Mouse (Mus musculus) neural tube, embryonic 13.5 days (tissue): ENCODE data around the gene Kdelr3. TPM values are rescaled to one million over a fixed set of nuclear protein-coding genes. Genes with fewer than 3 reads are reported as not detected.
A peak's percentile ranks its signal among the peaks of the same experiment; 100 is the strongest.

ENCODE experiments used
- ATAC-seq: fragments of 200-750 bp; cut with Nextera tagmentation; 2 replicates; pipeline ENCODE4 v1.8.0; 2017; ENCODE audit warnings: low read depth, mild to moderate bottlenecking, moderate TSS enrichment, moderate library complexity
- H3K27ac ChIP-seq: fragments of 300-500 bp; sonication (generic); replicated peaks from 2 replicates; pipeline ENCODE4 v1.5.1; 2015; ENCODE audit warnings: moderate library complexity, mild to moderate bottlenecking, inconsistent platforms
- H3K27me3 ChIP-seq: fragments of 300-500 bp; sonication (generic); 2 replicates; pipeline ENCODE4 v1.6.1; 2015; ENCODE audit warnings: mild to moderate bottlenecking, inconsistent platforms
- H3K36me3 ChIP-seq: fragments of 300-500 bp; sonication (generic); 2 replicates; pipeline ENCODE4 v1.6.1; 2015; ENCODE audit warnings: mild to moderate bottlenecking, inconsistent platforms
- H3K4me1 ChIP-seq: fragments of 300-500 bp; sonication (generic); replicated peaks from 2 replicates; pipeline ENCODE4 v1.6.1; 2015; ENCODE audit warnings: inconsistent platforms
- H3K4me2 ChIP-seq: fragments of 300-500 bp; sonication (generic); 2 replicates; pipeline ENCODE4 v1.6.1; 2015; ENCODE audit warnings: inconsistent platforms, mild to moderate bottlenecking, moderate library complexity
- H3K4me3 ChIP-seq: fragments of 300-500 bp; sonication (generic); 2 replicates; pipeline ENCODE4 v1.5.1; 2015; ENCODE audit warnings: mild to moderate bottlenecking, inconsistent platforms
- H3K9ac ChIP-seq: fragments of 300-500 bp; sonication (generic); 2 replicates; pipeline ENCODE4 v1.6.1; 2015; ENCODE audit warnings: moderate library complexity, mild to moderate bottlenecking, inconsistent platforms
- H3K9me3 ChIP-seq: fragments of 300-500 bp; sonication (generic); 2 replicates; pipeline ENCODE4 v1.6.1; 2016; ENCODE audit warnings: inconsistent platforms
- WGBS: fragments of 180-500 bp; shearing (Covaris S2); methylation state at CpG from one replicate; pipeline ENCODE4 v1.1.7; 2015; 5-methylcytosine and 5-hydroxymethylcytosine counted together
- polyA plus RNA-seq: library from polyadenylated mRNA; unstranded; fragments of >200 nt; fragmentation: Nextera tagmentation; extraction: Ambion mirVana; gene quantifications from 2 replicates; pipeline ENCODE4 v1.2.1, GENCODE M21; 2015

Gene Kdelr3
- polyA plus RNA-seq, 1 experiment from 2014 or later = 16.6 TPM

GRCm38 (mm10) chr15:79517710-79518109 lies 1.5 kb downstream of the Kdelr3 start:
- Histone ChIP-seq H3K4me3 (peak overlapping the region; percentile 46; the same call in 1 of the 2 replicates), H3K9ac (no peak overlapping the region), H3K27me3 (peaks cover 65% of the 10 kb centered on the region), H3K4me2 (peak overlapping the region; percentile 73), H3K4me1 (peaks cover 27% of the 10 kb centered on the region), H3K36me3 (no peaks in the 10 kb centered on the region), H3K9me3 (no peaks in the 10 kb centered on the region), H3K27ac (no peak overlapping the region)
- ATAC-seq = no peak
- 48% methylated on average over 4 of the region's 4 CpGs for WGBS

GRCm38 (mm10) chr15:79518571-79518970 lies 2.4 kb downstream of the Kdelr3 start:
- H3K4me2 ChIP-seq = no peak overlapping the region
- ATAC-seq = no peak
- H3K27ac ChIP-seq = no peak overlapping the region
- H3K4me3 ChIP-seq = no peak overlapping the region
- H3K36me3 ChIP-seq = no peaks in the 10 kb centered on the region
- peaks cover 27% of the 10 kb centered on the region for H3K4me1 ChIP-seq
- no peaks in the 10 kb centered on the region for H3K9me3 ChIP-seq
- no peak overlapping the region for H3K9ac ChIP-seq
- peaks cover 58% of the 10 kb centered on the region for H3K27me3 ChIP-seq
- WGBS = 78% methylated on average over 3 of the region's 3 CpGs

GRCm38 (mm10) chr15:79519400-79520220 lies 3.4 kb downstream of the Kdelr3 start:
- no peak for ATAC-seq
- Histone ChIP-seq H3K9ac (no peak overlapping the region), H3K9me3 (no peaks in the 10 kb centered on the region), H3K4me1 (peaks cover 21% of the 10 kb centered on the region), H3K27ac (no peak overlapping the region), H3K36me3 (no peaks in the 10 kb centered on the region), H3K4me2 (no peak overlapping the region), H3K27me3 (peaks cover 47% of the 10 kb centered on the region), H3K4me3 (no peak overlapping the region)
- WGBS = 42% methylated on average over 16 of the region's 16 CpGs

GRCm38 (mm10) chr15:79525564-79525963 lies 9.4 kb downstream of the Kdelr3 start:
- Histone ChIP-seq H3K27ac (no peak overlapping the region), H3K9ac (no peak overlapping the region), H3K9me3 (no peaks in the 10 kb centered on the region), H3K4me1 (no peaks in the 10 kb centered on the region), H3K4me2 (no peak overlapping the region), H3K27me3 (no peaks in the 10 kb centered on the region), H3K4me3 (no peak overlapping the region), H3K36me3 (peaks cover 47% of the 10 kb centered on the region)
- 90% methylated on average over 5 of the region's 5 CpGs for WGBS
- ATAC-seq = no peak

GRCm38 (mm10) chr15:79525979-79526768 lies 10.0 kb downstream of the Kdelr3 start:
- ATAC-seq = no peak
- Histone ChIP-seq H3K36me3 (peaks cover 53% of the 10 kb centered on the region), H3K27ac (no peak overlapping the region), H3K4me3 (no peak overlapping the region), H3K4me2 (no peak overlapping the region), H3K27me3 (no peaks in the 10 kb centered on the region), H3K9me3 (no peaks in the 10 kb centered on the region), H3K9ac (no peak overlapping the region), H3K4me1 (no peaks in the 10 kb centered on the region)
- 67% methylated on average over 9 of the region's 9 CpGs for WGBS

GRCm38 (mm10) chr15:79527192-79527591 lies 11.0 kb downstream of the Kdelr3 start:
- no peak overlapping the region for H3K9ac ChIP-seq
- ATAC-seq = no peak
- H3K27me3 ChIP-seq = no peaks in the 10 kb centered on the region
- H3K4me2 ChIP-seq = no peak overlapping the region
- no peaks in the 10 kb centered on the region for H3K4me1 ChIP-seq
- H3K27ac ChIP-seq = no peak overlapping the region
- H3K9me3 ChIP-seq = no peaks in the 10 kb centered on the region
- H3K4me3 ChIP-seq = no peak overlapping the region
- H3K36me3 ChIP-seq = peaks cover 63% of the 10 kb centered on the region
- WGBS = 84% methylated on average over 4 of the region's 4 CpGs

- WGBS = 81% methylated on average over 5 of the region's 5 CpGs
- H3K27ac ChIP-seq = no peak overlapping the region
- H3K36me3 ChIP-seq = peaks cover 72% of the 10 kb centered on the region
- H3K4me1 ChIP-seq = no peaks in the 10 kb centered on the region
- H3K9me3 ChIP-seq = no peaks in the 10 kb centered on the region
- no peak overlapping the region for H3K4me2 ChIP-seq
- H3K4me3 ChIP-seq = no peak overlapping the region
- H3K27me3 ChIP-seq = no peaks in the 10 kb centered on the region
- H3K9ac ChIP-seq = no peak overlapping the region
- ATAC-seq = no peak
These were observed 11.9 kb downstream of the Kdelr3 start for GRCm38 (mm10) chr15:79527991-79528639.

GRCm38 (mm10) chr15:79529935-79530334 lies 13.7 kb downstream of the Kdelr3 start:
- 79% methylated on average over 7 of the region's 7 CpGs for WGBS
- no peak for ATAC-seq
- H3K4me2 ChIP-seq = no peak overlapping the region
- H3K9ac ChIP-seq = no peak overlapping the region
- no peaks in the 10 kb centered on the region for H3K27me3 ChIP-seq
- no peaks in the 10 kb centered on the region for H3K9me3 ChIP-seq
- H3K36me3 ChIP-seq = peaks cover 91% of the 10 kb centered on the region
- H3K4me3 ChIP-seq = no peak overlapping the region
- no peaks in the 10 kb centered on the region for H3K4me1 ChIP-seq
- H3K27ac ChIP-seq = no peak overlapping the region

- peaks cover 100% of the 10 kb centered on the region for H3K36me3 ChIP-seq
- 88% methylated on average over 3 of the region's 3 CpGs for WGBS
- no peak overlapping the region for H3K9ac ChIP-seq
- H3K4me3 ChIP-seq = no peak overlapping the region
- H3K4me2 ChIP-seq = no peak overlapping the region
- ATAC-seq = no peak
- no peaks in the 10 kb centered on the region for H3K9me3 ChIP-seq
- H3K27ac ChIP-seq = no peak overlapping the region
- peaks cover 5% of the 10 kb centered on the region; the same call in 1 of the 2 replicates for H3K4me1 ChIP-seq
- H3K27me3 ChIP-seq = no peaks in the 10 kb centered on the region
These were observed 17.6 kb downstream of the Kdelr3 start for GRCm38 (mm10) chr15:79533796-79534195.

- H3K27me3 ChIP-seq = no peaks in the 10 kb centered on the region
- H3K36me3 ChIP-seq = peaks cover 53% of the 10 kb centered on the region
- no peak overlapping the region; the same call in 1 of the 2 replicates for H3K9ac ChIP-seq
- 96% methylated on average over 3 of the region's 3 CpGs for WGBS
- peak overlapping the region; percentile 98 for H3K4me2 ChIP-seq
- H3K27ac ChIP-seq = no peak overlapping the region
- peaks cover 39% of the 10 kb centered on the region for H3K4me1 ChIP-seq
- peak overlapping the region; percentile 85 for H3K4me3 ChIP-seq
- H3K9me3 ChIP-seq = no peaks in the 10 kb centered on the region
- no peak for ATAC-seq
These were observed 27.8 kb downstream of the Kdelr3 start for GRCm38 (mm10) chr15:79543968-79544367.

- H3K9me3 ChIP-seq = no peaks in the 10 kb centered on the region
- H3K27ac ChIP-seq = peak overlapping the region; percentile 98
- WGBS = 4% methylated on average over 3 of the region's 3 CpGs
- H3K4me2 ChIP-seq = peak overlapping the region; percentile 98
- H3K4me1 ChIP-seq = peaks cover 39% of the 10 kb centered on the region
- H3K4me3 ChIP-seq = peak overlapping the region; percentile 85
- H3K36me3 ChIP-seq = peaks cover 38% of the 10 kb centered on the region
- H3K27me3 ChIP-seq = peaks cover 6% of the 10 kb centered on the region; the same call in 1 of the 2 replicates
- no peak for ATAC-seq
- H3K9ac ChIP-seq = peak overlapping the region; percentile 99
These were observed 29.3 kb downstream of the Kdelr3 start for GRCm38 (mm10) chr15:79545496-79545895.

GRCm38 (mm10) chr15:79545921-79546399 lies 29.7 kb downstream of the Kdelr3 start:
- Histone ChIP-seq H3K4me1 (peaks cover 39% of the 10 kb centered on the region), H3K9me3 (no peaks in the 10 kb centered on the region), H3K27me3 (peaks cover 6% of the 10 kb centered on the region; the same call in 1 of the 2 replicates), H3K9ac (peak overlapping the region; percentile 99), H3K27ac (peak overlapping the region; percentile 98), H3K4me2 (peak overlapping the region; percentile 98), H3K36me3 (peaks cover 33% of the 10 kb centered on the region), H3K4me3 (peak overlapping the region; percentile 85)
- WGBS = 1% methylated on average over 51 of the region's 52 CpGs
- ATAC-seq = peak; percentile 80
